Mouse (Mus musculus) ES-E14 (cell line): ENCODE measurements around the gene Odf3l1. TPM values are rescaled to one million over a fixed set of nuclear protein-coding genes. Genes with fewer than 3 reads are reported as not detected.

Experiments used
- DNase-seq: peaks from one replicate; pipeline ENCODE4 v3.0.0-alpha.2; 2013; ENCODE audit warnings: low read depth, low spot score
- H3K27ac ChIP-seq: 2 replicates; pipeline ENCODE4 v1.5.1; 2012; ENCODE audit warnings: low read depth, mild to moderate bottlenecking, low read length, moderate library complexity, mixed read lengths; ENCODE audit not compliant: poor library complexity, insufficient read depth, severe bottlenecking
- H3K36me3 ChIP-seq: 2 replicates; pipeline ENCODE4 v1.6.1; 2012; ENCODE audit warnings: mild to moderate bottlenecking, low read length, moderate library complexity, mixed read lengths; ENCODE audit not compliant: control insufficient read depth, poor library complexity, insufficient read depth, severe bottlenecking
- H3K4me1 ChIP-seq, 2 experiments: fragments of 150-350 bp in 1 of 2; sonication (generic) in 1 of 2; 2 replicates each; pipeline ENCODE4 v1.6.1; 2012; ENCODE audit warnings: low read length in 2 of 2, mild to moderate bottlenecking in 1 of 2, mixed read lengths in 1 of 2; ENCODE audit not compliant: control insufficient read depth in 2 of 2, insufficient read depth in 2 of 2, poor library complexity in 1 of 2
- H3K4me3 ChIP-seq, 2 experiments: fragments of 150-350 bp in 1 of 2; sonication (generic) in 1 of 2; 2 replicates each; pipeline ENCODE4 v1.5.1; 2012; ENCODE audit warnings: low read length in 2 of 2, low read depth in 1 of 2, mild to moderate bottlenecking in 1 of 2, mixed read lengths in 1 of 2; ENCODE audit not compliant: insufficient read depth in 1 of 2, poor library complexity in 1 of 2, severe bottlenecking in 1 of 2
- H3K9ac ChIP-seq: 2 replicates; pipeline ENCODE4 v1.6.1; 2012; ENCODE audit warnings: low read depth, mild to moderate bottlenecking, low read length, mixed read lengths; ENCODE audit not compliant: poor library complexity, insufficient read depth, severe bottlenecking
- H3K9me3 ChIP-seq: fragments of 150-350 bp; sonication (generic); 2 replicates; pipeline ENCODE4 v1.6.1; 2012; ENCODE audit warnings: low read depth, mild to moderate bottlenecking, low read length; ENCODE audit not compliant: control insufficient read depth, insufficient read depth
- CHD2 ChIP-seq: IDR thresholded peaks from 2 replicates; pipeline ENCODE4 v1.6.1; 2014; ENCODE audit warnings: mild to moderate bottlenecking, low read depth, low read length, inconsistent platforms
- HCFC1 ChIP-seq: IDR thresholded peaks from 2 replicates; pipeline ENCODE4 v1.6.1; 2012; ENCODE audit warnings: low read length, inconsistent platforms, borderline replicate concordance; ENCODE audit not compliant: insufficient read depth
- MAFK ChIP-seq: IDR thresholded peaks from 2 replicates; pipeline ENCODE4 v1.6.1; 2014; ENCODE audit warnings: mild to moderate bottlenecking, low read depth, low read length, inconsistent platforms; ENCODE audit not compliant: insufficient read depth
- ZC3H11A ChIP-seq: IDR thresholded peaks from 2 replicates; pipeline ENCODE4 v1.6.1; 2012; ENCODE audit warnings: low read depth, mild to moderate bottlenecking, inconsistent platforms, low read length, borderline replicate concordance
- ZNF384 ChIP-seq: IDR thresholded peaks from 2 replicates; pipeline ENCODE4 v1.6.1; 2012; ENCODE audit warnings: low read depth, low read length, inconsistent platforms
- in situ Hi-C, 2 experiments: fragments of 600-800 bp; cut with MboI; formaldehyde crosslinking; loops; one replicate each; pipeline ENCODE4 v1.15.1; 2025; ENCODE audit warnings: low sequenced_read_pairs in 2 of 2, inconsistent platforms in 1 of 2; ENCODE audit not compliant: unreplicated experiment in 2 of 2
- total RNA-seq: library from RNA; depleted of rRNA; stranded (reverse); fragments of 300-350 nt; gene quantifications from 2 replicates; pipeline ENCODE4 v1.2.3, GENCODE M21; 2012

Odf3l1 gene
- total RNA-seq, 1 experiment = not detected

DNA sequence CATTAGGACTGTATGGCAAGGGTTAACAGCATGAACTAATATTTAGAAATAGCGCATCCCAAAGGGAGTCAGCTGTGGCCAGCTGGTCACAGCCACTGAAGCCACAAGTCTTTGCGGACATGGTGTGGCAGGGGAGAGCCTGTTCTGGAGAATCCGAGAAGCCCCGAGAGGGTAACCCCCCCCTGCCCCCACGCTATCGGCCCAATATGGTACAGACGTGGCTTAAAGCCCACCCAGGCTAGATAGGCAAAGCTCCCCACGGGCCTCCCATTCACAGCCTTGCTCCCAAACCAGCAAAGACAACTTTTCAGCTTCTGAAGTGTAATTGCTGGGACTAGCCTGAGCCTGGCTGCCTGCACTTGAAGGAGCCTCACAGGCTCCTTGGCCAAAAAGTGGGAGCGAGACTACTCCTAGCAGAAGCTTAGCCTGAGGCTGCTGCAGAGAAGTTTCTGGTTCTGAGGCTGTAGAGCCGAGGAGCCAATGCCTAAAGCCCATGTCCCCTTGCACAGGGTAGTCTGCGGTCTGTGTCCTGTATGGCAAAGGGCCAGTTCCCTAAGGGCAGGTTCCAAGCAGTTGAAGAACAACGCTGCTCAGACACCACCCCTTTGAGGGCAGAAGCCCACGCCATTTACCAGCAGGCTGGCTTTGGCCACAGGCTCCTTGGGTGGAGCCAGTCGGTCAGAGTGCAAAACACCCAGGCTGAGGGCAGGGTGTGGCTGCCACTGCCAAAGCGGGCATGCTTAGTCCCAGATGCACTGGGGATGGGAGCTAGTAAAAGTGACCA, 3.8 kb downstream of the Odf3l1 start:
- H3K4me3 ChIP-seq = no peak overlapping the region
- TF ChIP-seq HCFC1 (no peak), CHD2 (no peak), ZNF384 (no peak), ZC3H11A (no peak), MAFK (no peak)
- DNase-seq = no peak
- H3K9me3 ChIP-seq = no peaks in the 10 kb centered on the region
- in situ Hi-C loops = no loop called here
- H3K36me3 ChIP-seq = no peaks in the 10 kb centered on the region
- no peak overlapping the region for H3K9ac ChIP-seq
- H3K4me1 ChIP-seq = peaks cover 6 to 10% of the 10 kb centered on the region in 2 experiments; a peak in 3 of 4 replicates
- no peak overlapping the region for H3K27ac ChIP-seq

DNA sequence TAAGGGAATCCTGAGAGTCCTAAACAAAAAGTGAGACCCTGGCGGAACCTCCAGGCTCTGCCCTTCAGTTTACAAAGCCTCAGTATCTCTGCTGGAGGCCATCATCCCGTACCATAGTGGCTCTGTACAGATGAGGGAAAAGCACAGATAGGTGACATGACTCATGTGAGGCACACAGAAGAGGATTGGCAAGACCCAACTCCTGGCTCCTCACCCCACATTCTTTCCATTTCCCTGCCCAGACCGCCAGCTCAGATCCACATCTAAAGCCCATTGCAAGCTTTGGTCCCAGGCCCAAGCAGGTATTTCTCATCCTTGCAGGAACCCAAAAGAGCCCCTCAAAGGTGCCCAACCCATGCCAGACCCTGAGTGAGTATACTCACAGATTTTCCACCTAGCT, 4.4 kb downstream of the Odf3l1 start:
- H3K36me3 ChIP-seq = no peaks in the 10 kb centered on the region
- H3K4me1 ChIP-seq = peaks cover 6 to 9% of the 10 kb centered on the region in 2 experiments; a peak in 3 of 4 replicates
- DNase-seq = no peak
- H3K4me3 ChIP-seq = no peak overlapping the region
- no peaks in the 10 kb centered on the region for H3K9me3 ChIP-seq
- in situ Hi-C loops = no loop called here
- TF ChIP-seq HCFC1 (no peak), CHD2 (no peak), ZNF384 (no peak), ZC3H11A (no peak), MAFK (no peak)
- H3K9ac ChIP-seq = no peak overlapping the region
- no peak overlapping the region for H3K27ac ChIP-seq

DNA sequence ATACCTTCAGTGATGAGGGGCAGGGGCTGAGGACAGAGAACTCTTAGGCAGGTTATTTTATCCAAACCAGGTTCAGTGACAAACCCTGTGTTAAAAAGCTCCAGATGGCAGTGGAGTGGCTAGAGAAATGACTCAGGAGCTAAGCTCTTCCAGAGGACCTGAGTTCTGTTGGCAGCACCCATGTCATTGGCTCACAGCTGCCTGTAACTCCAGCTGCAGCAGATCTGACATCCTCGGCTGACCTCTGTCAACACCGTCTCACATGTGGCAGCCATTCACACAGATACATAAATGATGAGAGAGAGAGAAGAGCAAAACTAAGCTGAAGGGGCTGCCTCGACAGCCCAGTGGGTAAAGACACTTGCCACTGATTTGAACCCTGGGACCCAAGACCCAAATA, 7.0 kb downstream of the Odf3l1 start:
- DNase-seq = no peak
- Histone ChIP-seq H3K27ac (no peak overlapping the region), H3K4me1 (peaks cover 0 to 5% of the 10 kb centered on the region in 2 experiments; a peak in 1 of 4 replicates), H3K9ac (no peak overlapping the region), H3K9me3 (no peaks in the 10 kb centered on the region), H3K4me3 (no peak overlapping the region), H3K36me3 (no peaks in the 10 kb centered on the region)
- in situ Hi-C loops = no loop called here
- no peak for TF ChIP-seq ZNF384
- TF ChIP-seq CHD2 = no peak
- TF ChIP-seq HCFC1 = no peak
- no peak for TF ChIP-seq ZC3H11A
- TF ChIP-seq MAFK = no peak

DNA sequence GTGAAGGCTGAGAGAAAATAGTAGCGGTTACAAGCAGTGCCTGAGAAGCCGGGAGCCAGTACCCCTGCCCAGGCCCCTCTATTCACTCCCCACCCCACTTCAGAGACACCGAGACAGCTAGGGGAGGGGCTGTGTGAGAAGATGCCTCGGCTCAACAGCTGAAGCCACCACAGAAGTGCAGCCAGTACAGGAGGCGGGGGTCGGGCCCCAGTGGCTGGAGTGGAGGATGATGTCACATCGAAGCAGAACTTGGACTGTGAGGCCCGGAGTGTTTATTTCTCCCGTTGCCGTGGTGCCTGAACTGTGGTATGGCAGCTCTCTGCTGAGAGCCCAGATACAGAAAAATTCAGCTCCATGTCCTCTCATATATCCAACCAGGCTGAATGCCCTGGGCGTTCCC, 12.7 kb downstream of the Odf3l1 start:
- 0 out of 4 replicates have a peak, but pooled peaks cover 0 to 1% of the 10 kb centered on the region in 2 experiments for H3K4me1 ChIP-seq
- no peaks in the 10 kb centered on the region for H3K36me3 ChIP-seq
- no peak overlapping the region for H3K4me3 ChIP-seq
- no peaks in the 10 kb centered on the region for H3K9me3 ChIP-seq
- H3K9ac ChIP-seq = no peak overlapping the region
- no peak for TF ChIP-seq ZC3H11A
- TF ChIP-seq MAFK = no peak
- TF ChIP-seq HCFC1 = no peak
- no peak for TF ChIP-seq ZNF384
- no peak for TF ChIP-seq CHD2
- in situ Hi-C loops = no loop called here
- no peak overlapping the region for H3K27ac ChIP-seq
- no peak for DNase-seq

DNA sequence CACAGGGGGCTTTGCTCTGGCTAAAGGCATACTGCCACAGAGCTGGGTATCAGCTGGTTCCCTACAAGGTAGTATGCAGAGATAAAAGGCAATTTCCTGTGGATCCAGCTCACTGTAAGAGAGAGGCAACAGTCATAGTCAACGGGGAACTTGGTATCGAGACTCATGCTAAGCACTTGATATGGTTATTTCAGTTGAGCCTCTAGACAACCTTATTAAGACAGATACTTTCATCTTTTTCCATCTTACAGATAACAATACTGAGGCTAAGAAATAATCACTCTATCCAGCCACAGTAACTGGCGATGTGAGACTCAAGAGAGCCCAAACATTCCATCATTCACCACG, 13.6 kb downstream of the Odf3l1 start:
- Histone ChIP-seq H3K4me3 (no peak overlapping the region), H3K27ac (no peak overlapping the region), H3K9ac (no peak overlapping the region), H3K9me3 (no peaks in the 10 kb centered on the region), H3K4me1 (no peaks in the 10 kb centered on the region), H3K36me3 (no peaks in the 10 kb centered on the region)
- no peak for DNase-seq
- TF ChIP-seq ZC3H11A = no peak
- TF ChIP-seq MAFK = no peak
- TF ChIP-seq CHD2 = no peak
- TF ChIP-seq HCFC1 = no peak
- TF ChIP-seq ZNF384 = no peak
- in situ Hi-C loops = no loop called here
